Mouse (Mus musculus) right cerebral cortex, adult 18-20 months (tissue): ENCODE measurements around the gene Slc35b2.

Source experiments
- DNase-seq: peaks from one replicate; pipeline ENCODE4 v3.0.0; 2022; ENCODE audit warnings: mixed read lengths

The Slc35b2 gene

GRCm38 (mm10) chr17:45601325-45601724 is 37.7 kb downstream of the Slc35b2 start:
- DNase-seq, result no peak

DNA sequence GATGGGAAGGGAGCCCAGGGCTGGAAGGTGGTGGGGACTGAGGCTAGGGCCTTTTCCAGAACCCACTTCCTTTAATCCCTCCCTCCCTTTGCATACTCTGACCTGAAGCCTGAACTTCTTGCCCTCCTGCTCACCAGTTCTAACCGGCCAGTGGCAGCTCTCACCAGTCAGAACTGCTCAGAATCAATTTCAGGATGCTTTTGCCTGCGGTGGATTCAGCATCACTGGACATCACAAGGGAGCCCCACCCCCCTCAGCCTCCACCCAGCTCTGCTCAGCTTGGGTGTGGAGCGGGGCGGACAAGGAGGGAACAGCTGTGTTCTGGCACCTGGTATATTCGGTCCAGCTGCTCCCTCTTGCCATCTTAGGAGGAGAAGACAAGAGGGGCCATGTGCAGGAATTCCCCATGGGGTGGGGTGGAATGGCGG is 38.2 kb downstream of the Slc35b2 start, which contains the start of gene Mymx:
TSS of gene Mymx (minus strand) at position 226 of the 428 bp plus-strand sequence.
- DNase-seq, result no peak

DNA sequence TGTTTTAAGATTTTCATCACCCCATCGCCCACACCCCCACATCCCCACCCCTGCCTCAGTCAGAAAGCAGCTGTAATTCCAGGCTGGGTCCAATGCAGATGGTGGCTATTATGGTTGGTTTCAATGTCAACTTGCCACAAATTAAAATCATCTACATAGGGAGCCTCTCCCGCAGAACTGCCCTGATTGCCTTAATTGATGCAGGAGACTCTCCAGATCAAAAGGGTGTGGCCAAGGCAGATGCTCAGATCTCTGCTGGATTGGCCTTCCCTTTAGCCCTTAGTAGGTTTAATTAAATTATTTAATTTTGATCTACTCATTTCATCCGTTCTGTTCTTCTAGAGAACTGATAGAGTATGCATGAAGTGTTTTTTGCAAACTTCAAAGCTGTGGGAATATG is 39.3 kb downstream of the Slc35b2 start:
- no peak for DNase-seq

DNA sequence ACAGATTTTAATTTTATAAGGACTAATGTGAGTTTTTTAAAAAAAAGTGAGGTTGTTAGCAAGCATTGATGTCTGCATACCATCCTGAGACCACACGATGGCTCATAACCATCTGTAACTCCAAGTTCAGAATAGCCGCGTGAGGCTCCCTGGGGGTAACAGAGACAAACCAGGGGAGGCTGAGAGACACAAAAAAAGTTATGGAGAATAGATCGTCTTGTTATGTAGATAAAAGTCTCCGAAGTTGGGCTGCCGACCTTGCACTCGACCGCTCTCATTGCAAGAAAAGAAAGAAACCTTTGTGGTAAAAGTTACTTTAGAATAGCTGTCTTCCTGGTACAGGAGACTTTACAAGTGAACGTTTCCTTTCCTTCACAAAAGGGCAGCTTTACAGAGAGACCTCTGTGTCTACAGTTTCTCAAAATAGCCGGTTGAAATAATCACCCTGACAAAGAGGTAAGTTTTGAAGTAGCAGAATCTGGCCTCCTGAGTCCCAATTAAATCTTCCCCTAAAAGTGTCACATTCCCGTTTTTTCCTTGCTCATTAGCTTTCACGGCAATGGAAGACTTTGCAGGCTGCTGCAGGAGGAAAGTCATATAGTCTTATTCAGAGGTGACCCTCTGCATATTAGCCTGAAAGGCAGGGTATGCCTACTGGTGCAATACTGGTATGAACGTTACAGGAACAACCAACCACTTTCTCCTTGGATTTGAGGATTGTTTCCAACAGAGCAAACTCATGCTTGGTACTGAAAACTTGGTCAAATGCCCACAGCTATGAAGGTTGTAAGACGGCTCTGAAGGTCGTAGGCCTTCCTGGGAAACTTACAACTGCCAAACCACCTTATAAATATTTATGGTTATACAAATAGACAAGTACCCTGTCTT is 43.6 kb downstream of the Slc35b2 start:
- DNase-seq, result no peak

GRCm38 (mm10) chr17:45608396-45608795 is 44.7 kb downstream of the Slc35b2 start:
- no peak for DNase-seq

- DNase-seq, result no peak
These were observed 46.6 kb downstream of the Slc35b2 start for GRCm38 (mm10) chr17:45610144-45610866.

GRCm38 (mm10) chr17:45612008-45612407 is 48.3 kb downstream of the Slc35b2 start:
- DNase-seq, result no peak

- no peak for DNase-seq
These were observed 49.2 kb downstream of the Slc35b2 start for GRCm38 (mm10) chr17:45612921-45613320.

DNA sequence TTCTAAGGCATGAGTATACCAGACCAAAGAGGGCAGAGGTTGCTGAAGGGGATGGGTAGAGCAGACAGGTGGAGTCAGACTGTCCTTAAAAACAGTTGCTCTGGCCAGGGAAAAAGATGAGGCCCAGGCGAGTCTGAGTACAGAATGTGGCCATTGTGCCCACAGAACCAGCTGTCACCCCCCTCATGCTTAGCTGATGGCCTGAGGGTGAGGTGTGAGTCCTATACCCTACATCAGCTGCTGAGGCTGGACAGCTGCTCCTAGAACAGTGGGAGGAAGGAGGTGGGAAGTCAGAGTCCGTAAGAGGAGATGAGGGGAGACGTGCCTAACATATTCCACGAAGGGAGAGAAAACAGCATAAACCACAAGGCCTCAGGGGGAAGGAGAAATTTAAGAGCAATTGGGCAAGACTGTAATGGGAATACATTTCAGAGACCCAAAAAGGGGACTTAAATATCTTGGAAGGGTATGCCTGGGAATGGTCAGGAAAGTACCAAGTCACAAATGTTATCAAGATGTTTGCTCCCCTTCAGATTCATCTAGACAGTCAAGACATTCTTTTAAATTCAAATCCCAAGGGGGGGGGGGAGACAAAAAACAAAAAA is 52.5 kb downstream of the Slc35b2 start:
- DNase-seq, result no peak

GRCm38 (mm10) chr17:45616679-45617078 is 53.0 kb downstream of the Slc35b2 start:
- DNase-seq, result no peak
